Mouse (Mus musculus): ENCODE results near the gene Kat6b. TPM values are rescaled to one million over a fixed set of nuclear protein-coding genes. Genes with fewer than 3 reads are reported as not detected.

Kat6b gene
- total and polyA plus RNA-seq, 2 experiments from 2014 or later, result 15.2 to 23.1 TPM

GRCm38 (mm10) chr14:21552958-21553357 lies 71.7 kb downstream of the Kat6b start:
- Histone ChIP-seq H3K27ac (ENCODE audit: low read depth, low read length) (no peak overlapping the region), H3K9me3 (ENCODE audit: low read length) (no peaks in the 10 kb centered on the region), H3K27me3 (ENCODE audit: insufficient read depth, low read length) (no peaks in the 10 kb centered on the region), H3K36me3 (ENCODE audit: insufficient read depth, low read length) (no peaks in the 10 kb centered on the region), H3K4me1 (ENCODE audit: insufficient read depth, low read length) (peaks cover 4% of the 10 kb centered on the region; the same call in 1 of the 2 replicates), H3K4me3 (ENCODE audit: low read depth, low read length) (no peak overlapping the region), H3K4me2 (ENCODE audit: low read depth, low read length, poor library complexity, severe bottlenecking) (no peak overlapping the region), H3K9ac (replicated peaks; ENCODE audit: low read length, poor library complexity, severe bottlenecking) (no peak overlapping the region)
- ATAC-seq (ENCODE audit: low FRiP score), result no peak
- WGBS, result 68% methylated on average over 8 of the region's 8 CpGs
- no peak for TF ChIP-seq CTCF (IDR thresholded peaks at IDR 0.05)
- no peak for DNase-seq (ENCODE audit: low spot score)

- H3K4me1 ChIP-seq (ENCODE audit: insufficient read depth, low read length), result peaks cover 3% of the 10 kb centered on the region; the same call in 1 of the 2 replicates
- DNase-seq (ENCODE audit: low spot score) (no peak), ATAC-seq (ENCODE audit: low FRiP score) (no peak)
- H3K4me3 ChIP-seq (ENCODE audit: low read depth, low read length), result no peak overlapping the region
- H3K9ac ChIP-seq (replicated peaks; ENCODE audit: low read length, poor library complexity, severe bottlenecking), result no peak overlapping the region
- H3K36me3 ChIP-seq (ENCODE audit: insufficient read depth, low read length), result no peaks in the 10 kb centered on the region
- no peak overlapping the region for H3K4me2 ChIP-seq (ENCODE audit: low read depth, low read length, poor library complexity, severe bottlenecking)
- H3K27ac ChIP-seq (ENCODE audit: low read depth, low read length), result no peak overlapping the region
- H3K9me3 ChIP-seq (ENCODE audit: low read length), result no peaks in the 10 kb centered on the region
- TF ChIP-seq CTCF (IDR thresholded peaks at IDR 0.05), result no peak
- WGBS, result 89% methylated on average over 8 of the region's 8 CpGs
- no peaks in the 10 kb centered on the region for H3K27me3 ChIP-seq (ENCODE audit: insufficient read depth, low read length)
Observed at GRCm38 (mm10) chr14:21554046-21554445, 72.8 kb downstream of the Kat6b start.

GRCm38 (mm10) chr14:21558440-21559131 lies 77.4 kb downstream of the Kat6b start:
- no peak for ATAC-seq (ENCODE audit: low FRiP score)
- Histone ChIP-seq H3K4me3 (ENCODE audit: low read depth, low read length) (no peak overlapping the region), H3K9me3 (ENCODE audit: low read length) (no peaks in the 10 kb centered on the region), H3K9ac (replicated peaks; ENCODE audit: low read length, poor library complexity, severe bottlenecking) (no peak overlapping the region), H3K4me2 (ENCODE audit: low read depth, low read length, poor library complexity, severe bottlenecking) (no peak overlapping the region), H3K27me3 (ENCODE audit: insufficient read depth, low read length) (no peaks in the 10 kb centered on the region), H3K27ac (ENCODE audit: low read depth, low read length) (no peak overlapping the region), H3K4me1 (ENCODE audit: insufficient read depth, low read length) (peaks cover 2% of the 10 kb centered on the region; the same call in 1 of the 2 replicates), H3K36me3 (ENCODE audit: insufficient read depth, low read length) (no peaks in the 10 kb centered on the region)
- 62% methylated on average over 10 of the region's 10 CpGs for WGBS
- DNase-seq (ENCODE audit: low spot score), result no peak
- no peak for TF ChIP-seq CTCF (IDR thresholded peaks at IDR 0.05)

- DNase-seq (ENCODE audit: low spot score) (no peak), ATAC-seq (ENCODE audit: low FRiP score) (no peak)
- WGBS, result 85% methylated on average over 7 of the region's 7 CpGs
- no peak overlapping the region for H3K27ac ChIP-seq (ENCODE audit: low read depth, low read length)
- no peak overlapping the region for H3K4me3 ChIP-seq (ENCODE audit: low read depth, low read length)
- no peaks in the 10 kb centered on the region for H3K9me3 ChIP-seq (ENCODE audit: low read length)
- no peaks in the 10 kb centered on the region for H3K36me3 ChIP-seq (ENCODE audit: insufficient read depth, low read length)
- H3K4me1 ChIP-seq (ENCODE audit: insufficient read depth, low read length), result peaks cover 2% of the 10 kb centered on the region; the same call in 1 of the 2 replicates
- H3K9ac ChIP-seq (replicated peaks; ENCODE audit: low read length, poor library complexity, severe bottlenecking), result no peak overlapping the region
- H3K4me2 ChIP-seq (ENCODE audit: low read depth, low read length, poor library complexity, severe bottlenecking), result no peak overlapping the region
- H3K27me3 ChIP-seq (ENCODE audit: insufficient read depth, low read length), result no peaks in the 10 kb centered on the region
- no peak for TF ChIP-seq CTCF (IDR thresholded peaks at IDR 0.05)
Observed at GRCm38 (mm10) chr14:21559447-21559846, 78.2 kb downstream of the Kat6b start.

- no peak overlapping the region for H3K27ac ChIP-seq (ENCODE audit: low read depth, low read length)
- no peak overlapping the region for H3K4me3 ChIP-seq (ENCODE audit: low read depth, low read length)
- H3K4me1 ChIP-seq (ENCODE audit: insufficient read depth, low read length), result peaks cover 2% of the 10 kb centered on the region; the same call in 1 of the 2 replicates
- no peaks in the 10 kb centered on the region for H3K36me3 ChIP-seq (ENCODE audit: insufficient read depth, low read length)
- no peak overlapping the region for H3K4me2 ChIP-seq (ENCODE audit: low read depth, low read length, poor library complexity, severe bottlenecking)
- DNase-seq (ENCODE audit: low spot score) (no peak), ATAC-seq (ENCODE audit: low FRiP score) (no peak)
- H3K9me3 ChIP-seq (ENCODE audit: low read length), result no peaks in the 10 kb centered on the region
- no peak overlapping the region for H3K9ac ChIP-seq (replicated peaks; ENCODE audit: low read length, poor library complexity, severe bottlenecking)
- no peaks in the 10 kb centered on the region for H3K27me3 ChIP-seq (ENCODE audit: insufficient read depth, low read length)
- 85% methylated on average over 11 of the region's 11 CpGs for WGBS
- TF ChIP-seq CTCF (IDR thresholded peaks at IDR 0.05), result no peak
Observed at GRCm38 (mm10) chr14:21560481-21561209, 79.4 kb downstream of the Kat6b start.
